Mouse (Mus musculus): ENCODE results near the gene Slc12a5. TPM values are rescaled to one million over a fixed set of nuclear protein-coding genes. Genes with fewer than 3 reads are reported as not detected.

Gene Slc12a5
- polyA plus RNA-seq, 1 experiment from 2014 or later, result 0.84 TPM

DNA sequence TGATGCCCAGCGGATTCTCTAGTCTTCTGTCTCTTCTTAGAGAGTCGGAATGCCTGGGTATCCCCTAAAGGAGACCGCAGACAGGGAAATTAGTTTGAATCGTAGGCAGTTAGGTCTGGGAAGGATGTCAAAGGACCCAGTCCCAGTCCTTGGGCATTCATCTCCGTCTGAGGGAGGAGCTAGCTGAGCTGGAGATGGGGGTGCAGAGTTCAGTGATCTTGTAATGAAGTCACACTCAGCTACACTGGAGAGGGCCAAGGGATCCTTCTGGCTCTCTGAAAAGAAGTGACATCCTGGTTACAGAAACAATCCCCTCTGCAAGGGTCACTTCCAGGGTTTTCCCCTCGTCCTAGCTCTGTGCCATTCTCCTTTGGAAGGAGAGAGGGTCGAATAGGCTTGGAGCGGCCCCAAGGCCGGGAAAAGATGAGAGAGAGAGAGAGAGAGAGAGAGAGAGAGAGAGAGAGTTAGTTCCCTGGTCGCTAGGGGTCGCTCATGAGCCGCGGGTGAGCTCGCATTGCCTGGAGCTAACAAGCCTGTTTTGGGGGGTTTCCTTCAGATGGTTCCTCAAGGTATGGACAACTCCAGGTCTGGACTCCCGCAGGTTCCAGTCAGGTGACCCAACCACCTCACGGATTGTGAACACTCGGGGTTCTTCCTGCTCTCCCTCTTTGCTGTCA is 1.0 kb downstream of the Slc12a5 start:
- DNase-seq (ENCODE audit: low spot score) (peak; percentile 36), ATAC-seq (no peak)
- peaks cover under 1% of the 10 kb centered on the region; the same call in 1 of the 2 replicates for H3K27me3 ChIP-seq (replicated peaks; ENCODE audit: insufficient read depth, low read length)
- H3K4me3 ChIP-seq (ENCODE audit: low read depth, low read length), result no peak overlapping the region
- no peaks in the 10 kb centered on the region for H3K36me3 ChIP-seq (ENCODE audit: insufficient read depth, low read length)
- 6% methylated on average over 17 of the region's 17 CpGs for WGBS
- H3K27ac ChIP-seq (ENCODE audit: low read length), result no peak overlapping the region
- TF ChIP-seq EP300 (IDR thresholded peaks at IDR 0.05), result no peak
- TF ChIP-seq CTCF (IDR thresholded peaks at IDR 0.05), result peak; percentile 82
- H3K4me2 ChIP-seq (replicated peaks; ENCODE audit: low read depth, low read length), result 0 out of 2 replicates have a peak overlapping the region, but pooled peaks have one; percentile 70
- H3K4me1 ChIP-seq (ENCODE audit: insufficient read depth, low read depth, low read length), result no peaks in the 10 kb centered on the region
- no peaks in the 10 kb centered on the region for H3K9me3 ChIP-seq (ENCODE audit: low read length)
- H3K9ac ChIP-seq (replicated peaks; ENCODE audit: low read depth), result no peak overlapping the region

DNA sequence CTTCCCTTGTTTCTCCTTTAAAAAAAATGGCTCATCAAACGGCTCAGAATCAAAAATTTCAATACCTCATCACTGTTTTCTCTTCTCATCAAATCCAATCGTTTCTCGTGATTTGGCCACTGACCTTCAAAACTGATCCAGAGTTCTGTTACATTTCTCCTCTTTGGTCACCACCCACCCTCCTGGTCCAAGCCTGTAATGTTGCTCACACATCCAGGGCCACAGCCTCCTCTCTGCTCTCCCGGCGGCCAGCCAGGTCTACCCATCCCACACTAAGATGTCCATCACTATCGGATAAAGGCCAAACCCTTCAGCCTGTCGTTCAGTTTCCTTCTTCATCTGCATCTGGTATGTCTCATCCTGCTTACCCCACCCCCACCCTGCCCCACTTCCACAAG is 1.6 kb downstream of the Slc12a5 start:
- Histone ChIP-seq H3K9ac (replicated peaks; ENCODE audit: low read depth) (no peak overlapping the region), H3K4me2 (replicated peaks; ENCODE audit: low read depth, low read length) (no peak overlapping the region), H3K4me3 (ENCODE audit: low read depth, low read length) (no peak overlapping the region), H3K27ac (ENCODE audit: low read length) (no peak overlapping the region), H3K27me3 (replicated peaks; ENCODE audit: insufficient read depth, low read length) (peaks cover 6% of the 10 kb centered on the region), H3K36me3 (ENCODE audit: insufficient read depth, low read length) (no peaks in the 10 kb centered on the region), H3K9me3 (ENCODE audit: low read length) (no peaks in the 10 kb centered on the region), H3K4me1 (ENCODE audit: insufficient read depth, low read depth, low read length) (no peaks in the 10 kb centered on the region)
- TF ChIP-seq EP300 (IDR thresholded peaks at IDR 0.05) (no peak), CTCF (IDR thresholded peaks at IDR 0.05) (no peak)
- DNase-seq (ENCODE audit: low spot score), result no peak
- WGBS, result 46% methylated on average over 7 of the region's 7 CpGs
- no peak for ATAC-seq

DNA sequence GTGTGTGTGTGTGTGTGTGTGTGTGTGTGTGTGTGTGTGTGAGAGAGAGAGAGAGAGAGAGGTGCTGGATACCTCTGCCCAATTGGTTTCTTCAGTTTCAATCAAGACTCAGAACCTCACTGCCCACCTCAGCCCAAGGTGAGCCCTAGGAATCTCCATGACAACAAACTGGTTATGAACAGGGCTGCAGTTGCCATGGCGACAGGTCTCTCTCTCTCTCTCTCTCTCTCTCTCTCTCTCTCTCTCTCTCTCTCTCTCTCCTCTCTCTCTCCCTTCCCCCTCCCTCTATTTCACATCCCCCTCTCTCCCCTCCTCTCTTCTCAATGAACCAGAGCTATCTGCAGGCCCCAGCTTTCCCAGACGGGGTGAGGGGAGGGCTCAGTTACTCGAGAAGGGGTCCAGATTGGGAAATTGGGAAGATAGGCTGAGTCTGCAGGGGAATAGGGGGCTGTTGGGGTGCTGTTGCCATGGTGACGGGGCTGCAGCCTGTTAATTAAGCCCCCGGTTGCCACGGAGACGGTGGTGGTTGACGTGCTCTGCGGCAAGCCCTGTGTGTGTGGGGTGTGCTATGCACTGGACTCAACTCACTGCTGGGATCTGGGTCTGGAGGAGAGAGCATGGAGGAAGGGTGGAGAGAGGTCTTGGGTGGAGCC is 3.8 kb downstream of the Slc12a5 start:
- H3K27ac ChIP-seq (ENCODE audit: low read length), result no peak overlapping the region
- no peak for ATAC-seq
- peaks cover 27% of the 10 kb centered on the region for H3K27me3 ChIP-seq (replicated peaks; ENCODE audit: insufficient read depth, low read length)

GRCm38 (mm10) chr2:164964981-164965380 is 4.4 kb downstream of the Slc12a5 start:
- 79% methylated on average over 1 of the region's 1 CpGs for WGBS
- Histone ChIP-seq H3K4me3 (ENCODE audit: low read depth, low read length) (no peak overlapping the region), H3K9ac (replicated peaks; ENCODE audit: low read depth) (no peak overlapping the region), H3K36me3 (ENCODE audit: insufficient read depth, low read length) (no peaks in the 10 kb centered on the region), H3K4me1 (ENCODE audit: insufficient read depth, low read depth, low read length) (no peaks in the 10 kb centered on the region), H3K4me2 (replicated peaks; ENCODE audit: low read depth, low read length) (no peak overlapping the region), H3K27me3 (replicated peaks; ENCODE audit: insufficient read depth, low read length) (peaks cover 34% of the 10 kb centered on the region), H3K9me3 (ENCODE audit: low read length) (no peaks in the 10 kb centered on the region), H3K27ac (ENCODE audit: low read length) (no peak overlapping the region)
- no peak for ATAC-seq
- no peak for TF ChIP-seq CTCF (IDR thresholded peaks at IDR 0.05)
- TF ChIP-seq EP300 (IDR thresholded peaks at IDR 0.05), result no peak
- DNase-seq (ENCODE audit: low spot score), result no peak

More for the DNA sequence above, 3.8 kb downstream of the Slc12a5 start:
- DNase-seq (ENCODE audit: low spot score), result no peak
- H3K9me3 ChIP-seq (ENCODE audit: low read length), result no peaks in the 10 kb centered on the region
- H3K4me3 ChIP-seq (ENCODE audit: low read depth, low read length), result no peak overlapping the region
- no peaks in the 10 kb centered on the region for H3K36me3 ChIP-seq (ENCODE audit: insufficient read depth, low read length)
- H3K9ac ChIP-seq (replicated peaks; ENCODE audit: low read depth), result no peak overlapping the region
- H3K4me2 ChIP-seq (replicated peaks; ENCODE audit: low read depth, low read length), result no peak overlapping the region
- no peak for TF ChIP-seq CTCF (IDR thresholded peaks at IDR 0.05)
- no peak for TF ChIP-seq EP300 (IDR thresholded peaks at IDR 0.05)
- H3K4me1 ChIP-seq (ENCODE audit: insufficient read depth, low read depth, low read length), result no peaks in the 10 kb centered on the region
- WGBS, result 41% methylated on average over 9 of the region's 9 CpGs

- Histone ChIP-seq H3K4me1 (ENCODE audit: insufficient read depth, low read depth, low read length) (no peaks in the 10 kb centered on the region), H3K27ac (ENCODE audit: low read length) (no peak overlapping the region), H3K4me3 (ENCODE audit: low read depth, low read length) (no peak overlapping the region), H3K27me3 (replicated peaks; ENCODE audit: insufficient read depth, low read length) (peaks cover 48% of the 10 kb centered on the region), H3K9ac (replicated peaks; ENCODE audit: low read depth) (no peak overlapping the region), H3K36me3 (ENCODE audit: insufficient read depth, low read length) (no peaks in the 10 kb centered on the region), H3K9me3 (ENCODE audit: low read length) (no peaks in the 10 kb centered on the region), H3K4me2 (replicated peaks; ENCODE audit: low read depth, low read length) (no peak overlapping the region)
- WGBS, result 17% methylated on average over 8 of the region's 8 CpGs
- no peak for TF ChIP-seq CTCF (IDR thresholded peaks at IDR 0.05)
- no peak for TF ChIP-seq EP300 (IDR thresholded peaks at IDR 0.05)
- DNase-seq (ENCODE audit: low spot score), result peak; percentile 54
- no peak for ATAC-seq
Observed at GRCm38 (mm10) chr2:164966381-164966780, 5.8 kb downstream of the Slc12a5 start.

DNA sequence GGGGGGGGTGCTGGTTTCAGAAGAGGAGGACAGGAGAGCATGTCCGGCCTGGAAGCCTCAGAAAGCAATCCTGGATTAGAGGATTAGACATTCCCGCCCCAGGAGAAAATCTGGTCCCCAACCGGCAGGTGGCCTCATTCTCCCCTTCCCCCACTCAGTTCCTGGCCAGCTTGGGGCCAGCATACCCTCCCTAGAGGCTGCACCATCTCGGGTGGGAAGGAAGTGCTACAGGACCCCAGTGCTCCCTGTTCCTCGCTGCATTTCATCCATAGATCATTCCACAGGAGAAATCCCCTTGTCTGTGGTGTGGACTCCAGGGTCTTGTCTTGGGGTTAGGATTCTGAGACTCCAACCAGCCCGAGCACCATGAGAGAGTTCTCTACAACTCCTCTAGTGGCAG is 6.6 kb downstream of the Slc12a5 start:
- Histone ChIP-seq H3K4me3 (ENCODE audit: low read depth, low read length) (no peak overlapping the region), H3K9me3 (ENCODE audit: low read length) (no peaks in the 10 kb centered on the region), H3K9ac (replicated peaks; ENCODE audit: low read depth) (no peak overlapping the region), H3K27me3 (replicated peaks; ENCODE audit: insufficient read depth, low read length) (peaks cover 52% of the 10 kb centered on the region), H3K4me1 (ENCODE audit: insufficient read depth, low read depth, low read length) (no peaks in the 10 kb centered on the region), H3K27ac (ENCODE audit: low read length) (no peak overlapping the region), H3K4me2 (replicated peaks; ENCODE audit: low read depth, low read length) (no peak overlapping the region), H3K36me3 (ENCODE audit: insufficient read depth, low read length) (no peaks in the 10 kb centered on the region)
- no peak for DNase-seq (ENCODE audit: low spot score)
- ATAC-seq, result no peak
- 15% methylated on average over 6 of the region's 6 CpGs for WGBS
- TF ChIP-seq EP300 (IDR thresholded peaks at IDR 0.05) (no peak), CTCF (IDR thresholded peaks at IDR 0.05) (0 out of 2 replicates have a peak, but pooled peaks have one; percentile 10)
